Mouse (Mus musculus): ENCODE data around the gene Myo10.
A peak's percentile ranks its signal among the peaks of the same experiment; 100 is the strongest.

Gene Myo10

GRCm38 (mm10) chr15:25652933-25653332, 30.6 kb downstream of the Myo10 start:
- DNase-seq: no peak

DNA sequence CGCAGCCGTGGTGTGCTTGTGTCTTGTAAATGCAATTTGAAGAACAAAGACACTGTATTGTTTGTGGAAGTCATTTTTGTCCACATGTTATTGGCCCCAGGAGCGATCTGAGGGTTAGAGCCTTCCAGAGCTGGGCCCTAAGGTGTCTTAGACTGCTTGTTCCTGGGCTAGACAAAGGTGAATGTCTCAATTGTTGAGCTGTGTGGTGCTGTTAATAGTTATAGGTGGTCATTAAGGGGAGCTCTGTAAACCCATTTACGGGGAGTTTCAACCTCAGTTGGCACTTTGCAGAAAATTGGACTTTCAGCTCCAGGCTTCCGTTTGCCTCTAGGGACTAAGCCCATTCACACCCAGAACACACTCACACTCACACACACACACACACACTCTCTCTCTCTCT, 31.4 kb downstream of the Myo10 start:
- no peak for DNase-seq

DNA sequence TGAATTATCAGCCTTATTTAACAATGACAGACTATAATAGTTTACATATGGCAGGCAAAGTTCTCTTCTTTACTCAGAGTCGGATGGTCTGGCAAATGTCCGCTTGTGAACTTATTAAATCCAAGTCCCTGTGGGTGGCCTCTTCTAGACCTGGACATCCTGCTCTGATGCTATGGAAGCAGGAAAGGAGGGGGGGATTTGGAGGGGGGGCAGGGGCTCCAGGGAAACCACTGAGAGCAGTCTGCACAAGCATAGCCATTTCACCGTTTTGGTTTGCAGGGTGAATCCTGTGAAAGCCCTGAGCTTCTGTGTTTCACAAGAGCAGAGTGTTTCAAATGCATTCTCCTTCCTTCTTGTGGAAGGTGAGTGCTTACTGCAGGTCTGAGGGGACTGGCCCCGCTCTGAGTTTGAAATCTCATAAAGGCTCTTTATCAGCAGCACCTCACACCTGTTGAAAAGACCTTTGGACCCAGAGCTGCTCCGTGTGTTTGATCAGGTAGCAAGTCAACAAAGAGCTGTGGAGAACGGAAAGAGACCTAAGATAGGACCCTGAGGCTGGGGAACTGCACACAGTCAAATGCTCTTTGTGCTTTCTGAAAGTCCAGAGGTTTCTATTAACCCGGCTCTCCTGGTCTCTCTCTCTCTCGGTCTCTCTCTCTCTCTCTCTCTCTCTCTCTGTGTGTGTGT, 40.7 kb downstream of the Myo10 start:
- no peak for DNase-seq

DNA sequence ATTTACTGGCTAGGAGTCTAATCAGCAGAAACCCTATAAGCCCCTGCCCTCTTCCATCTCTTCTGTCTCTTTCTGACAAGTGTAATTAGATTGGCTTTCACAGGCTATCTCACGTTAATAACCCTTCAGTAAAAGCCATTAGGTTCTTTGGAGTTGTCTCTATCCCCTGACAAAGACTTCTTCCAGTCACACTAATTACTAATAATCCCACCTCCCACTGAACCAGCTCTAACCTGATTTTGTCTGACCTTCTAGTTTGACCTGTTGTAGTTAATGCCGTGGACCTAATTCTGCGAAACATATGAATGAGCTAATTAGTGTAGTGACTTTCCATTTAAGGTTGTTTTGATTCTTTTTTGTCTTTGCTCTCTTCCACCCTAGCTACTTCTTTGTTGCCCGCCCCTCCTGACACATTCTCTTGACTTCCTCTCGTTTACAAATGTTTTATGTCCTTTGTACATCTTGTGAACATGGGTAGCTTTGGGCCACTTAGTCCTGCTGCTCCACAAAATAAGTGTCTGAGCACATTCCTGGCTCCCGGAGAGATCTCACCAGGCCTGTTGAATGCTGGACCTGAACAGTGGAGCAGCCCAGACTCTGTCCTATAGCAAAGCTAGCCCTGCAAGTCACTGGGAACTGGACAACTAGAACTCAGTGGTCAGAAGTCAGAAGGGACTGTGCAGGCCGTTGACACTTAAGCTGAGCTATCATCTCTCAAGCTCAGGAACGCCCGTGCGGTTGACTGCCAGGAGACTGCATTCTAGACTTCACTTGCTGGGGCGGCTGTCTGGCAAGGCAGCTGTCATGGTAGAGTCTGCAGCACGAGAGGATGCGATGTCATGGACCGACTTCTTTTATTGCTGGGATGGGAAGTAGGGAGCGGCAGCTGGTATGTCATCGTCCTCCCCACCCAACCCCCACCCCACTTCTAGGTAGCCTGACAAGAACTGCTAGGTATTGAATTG, 47.2 kb downstream of the Myo10 start:
- DNase-seq: no peak

GRCm38 (mm10) chr15:25673231-25673980, 51.1 kb downstream of the Myo10 start:
- DNase-seq: no peak

GRCm38 (mm10) chr15:25674099-25674931, 52.0 kb downstream of the Myo10 start:
- DNase-seq: no peak

DNA sequence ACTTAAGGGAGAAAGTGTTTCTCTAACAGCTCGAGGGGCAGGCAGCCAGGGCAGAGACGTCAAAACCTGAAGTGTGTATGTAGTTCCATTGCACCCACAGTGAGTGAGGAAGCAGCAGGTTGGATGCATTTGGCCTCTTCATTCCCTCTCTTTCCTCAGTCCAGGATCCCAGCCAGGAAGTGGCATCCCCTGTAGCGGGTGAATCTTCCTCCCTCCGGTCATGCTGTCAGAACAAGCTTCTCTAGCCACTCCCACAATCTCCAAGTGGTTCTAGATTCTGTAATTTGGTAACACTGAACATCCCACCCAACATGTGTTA, 52.6 kb downstream of the Myo10 start:
- DNase-seq: no peak

GRCm38 (mm10) chr15:25675359-25675758, 53.0 kb downstream of the Myo10 start:
- no peak for DNase-seq

- DNase-seq: no peak
Observed at GRCm38 (mm10) chr15:25676056-25676785, 53.9 kb downstream of the Myo10 start.

DNA sequence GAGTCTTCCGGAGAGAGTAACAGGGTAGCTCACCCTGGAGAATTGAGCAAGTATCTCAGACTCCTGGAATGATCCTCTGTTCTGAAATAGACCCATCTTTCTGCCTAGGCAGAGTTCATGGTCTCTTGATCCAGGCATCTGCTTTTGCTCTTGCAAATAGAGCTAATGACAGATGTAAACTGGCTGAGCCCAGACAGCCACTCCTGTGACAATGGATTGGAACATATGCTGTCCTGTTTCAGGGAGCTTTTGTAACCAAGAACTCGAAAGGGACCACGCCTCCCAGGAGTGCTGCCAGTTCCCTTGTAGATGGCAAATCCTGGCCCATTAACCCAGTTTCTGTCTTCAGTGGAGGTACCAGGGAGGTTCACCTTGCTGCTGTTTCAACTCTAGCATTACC, 56.8 kb downstream of the Myo10 start:
- peak; percentile 68 to 80 for DNase-seq

DNA sequence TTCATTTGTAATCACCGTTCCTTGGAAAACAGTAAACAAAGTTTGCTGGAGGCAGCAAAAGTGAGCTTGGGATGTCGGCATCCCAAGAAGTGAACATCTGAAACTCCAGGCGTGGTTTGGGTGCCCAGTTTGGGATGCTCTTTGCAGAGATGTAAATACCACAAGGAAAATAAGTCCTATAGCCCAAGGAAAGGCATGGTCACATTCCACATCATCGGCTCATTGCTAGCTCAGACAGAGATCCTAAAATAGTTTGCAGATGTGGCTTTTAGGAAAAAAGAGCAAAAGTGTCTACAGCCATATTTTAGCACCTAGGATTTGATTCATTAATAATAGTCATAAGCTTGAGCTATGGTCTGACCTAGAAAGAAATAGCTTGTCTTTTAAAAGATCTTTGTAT, 57.3 kb downstream of the Myo10 start:
- DNase-seq: no peak

DNA sequence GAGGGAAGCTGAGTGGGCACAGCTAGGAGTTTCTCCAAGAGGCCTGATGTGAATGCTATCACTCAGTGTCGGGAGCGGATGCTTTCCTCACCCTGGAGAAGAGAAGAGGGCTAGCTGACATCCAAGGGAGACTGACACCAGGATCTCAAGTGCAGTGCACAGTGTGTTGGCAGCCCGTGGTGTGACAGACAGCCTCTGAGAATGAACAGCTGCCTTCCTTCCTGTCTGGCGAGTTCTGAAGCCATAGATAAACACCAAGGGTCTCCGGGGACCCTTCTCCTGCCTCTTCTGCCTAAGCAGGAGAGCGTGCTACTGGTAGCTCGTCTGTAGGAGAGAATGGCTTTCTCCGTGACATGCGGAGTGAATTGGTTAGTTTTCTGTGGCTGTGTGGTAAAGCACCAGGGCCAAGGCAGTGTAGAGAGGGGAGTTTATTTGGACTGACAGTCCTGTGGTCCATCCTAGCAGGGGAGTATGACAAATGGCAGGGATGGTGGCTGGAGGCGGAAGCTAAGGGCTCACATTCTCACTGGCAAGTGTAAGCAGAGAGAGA, 58.0 kb downstream of the Myo10 start:
- no peak for DNase-seq

DNA sequence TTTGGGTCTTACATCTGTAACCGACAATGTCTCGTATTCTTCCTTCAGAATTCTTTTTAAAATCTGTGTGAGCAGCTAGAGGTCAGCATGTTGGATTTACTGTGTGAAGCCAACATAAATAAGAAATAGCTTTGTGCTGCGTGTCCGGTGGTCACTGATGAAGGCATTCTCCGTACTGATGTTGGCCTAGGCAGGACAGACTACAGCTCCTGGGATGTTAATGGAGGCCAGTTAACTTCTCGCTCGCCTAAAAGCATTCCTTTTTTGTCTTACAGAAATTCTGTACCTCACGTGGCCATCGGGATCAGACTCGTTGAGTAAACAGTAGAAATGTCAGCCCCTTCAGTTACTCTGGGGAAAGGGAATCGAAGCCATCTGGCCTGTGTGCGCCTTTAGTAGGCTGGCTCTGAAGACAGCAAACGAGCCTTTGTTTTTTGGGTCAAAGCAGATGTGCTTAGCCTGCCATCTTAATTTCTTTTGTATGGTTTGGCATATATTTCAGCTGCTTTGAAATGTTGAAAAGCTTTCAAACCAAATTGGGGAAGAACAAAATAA, 60.7 kb downstream of the Myo10 start:
- DNase-seq: no peak

GRCm38 (mm10) chr15:25685186-25685585, 62.9 kb downstream of the Myo10 start:
- no peak for DNase-seq

DNA sequence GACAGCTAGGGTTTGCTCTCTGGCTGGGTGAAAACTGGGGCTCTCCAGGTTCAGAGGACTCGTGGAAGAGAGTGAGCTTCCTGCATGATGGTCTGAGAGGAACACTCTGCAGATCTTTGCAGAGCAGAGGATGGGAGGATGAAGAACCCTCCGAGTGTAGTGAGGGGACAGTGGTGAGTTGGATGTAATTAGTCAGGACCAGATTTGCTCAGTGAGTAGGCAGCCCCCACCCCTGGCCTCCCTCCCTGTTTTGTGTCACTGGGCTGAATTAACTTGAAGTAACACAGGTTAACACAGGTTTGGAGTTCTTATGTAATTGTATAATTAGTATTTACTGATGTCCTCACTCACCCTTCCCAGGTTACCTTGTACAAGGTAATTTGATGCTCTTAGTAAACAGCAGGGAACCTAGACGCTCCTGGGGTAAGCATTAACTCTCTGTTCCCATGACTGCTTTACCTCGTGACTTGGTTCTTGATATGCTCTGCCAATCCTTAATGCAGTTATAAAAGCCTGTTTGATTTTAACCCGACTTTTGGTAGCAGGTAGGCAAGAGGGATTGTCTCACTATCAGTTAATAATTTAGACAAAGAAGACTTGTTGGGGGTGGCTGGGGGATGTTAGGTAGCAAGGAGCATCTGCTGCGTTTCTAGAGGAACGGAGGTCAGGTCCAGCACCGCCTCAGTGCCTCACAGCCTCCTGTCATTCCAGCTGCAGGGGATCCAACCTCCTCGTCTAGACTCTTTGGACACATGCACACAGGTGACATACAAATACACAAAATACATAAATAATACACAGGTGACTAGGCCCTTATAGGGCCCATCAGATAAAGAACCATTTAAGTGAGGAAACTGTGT, 66.3 kb downstream of the Myo10 start:
- DNase-seq: no peak

GRCm38 (mm10) chr15:25689477-25689876, 67.2 kb downstream of the Myo10 start:
- DNase-seq: no peak

GRCm38 (mm10) chr15:25690066-25690745, 67.9 kb downstream of the Myo10 start:
- no peak for DNase-seq

DNA sequence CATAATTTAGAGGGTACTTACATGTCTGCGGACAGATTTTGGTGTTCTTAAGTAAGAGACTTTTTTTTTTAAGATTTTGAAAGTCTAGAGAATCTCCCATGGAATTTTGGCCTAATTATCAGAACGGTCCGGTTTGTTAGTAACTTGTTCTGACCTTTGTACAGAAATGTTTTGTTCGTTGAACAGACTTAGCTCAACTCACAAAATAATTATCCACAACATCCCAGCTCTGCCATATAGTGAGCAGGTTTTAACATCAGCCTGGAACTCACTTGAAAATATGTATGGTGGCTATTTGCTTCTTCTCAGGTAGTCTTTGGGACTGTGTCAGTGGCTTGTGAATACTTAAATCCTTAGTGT, 68.4 kb downstream of the Myo10 start:
- DNase-seq: no peak

DNA sequence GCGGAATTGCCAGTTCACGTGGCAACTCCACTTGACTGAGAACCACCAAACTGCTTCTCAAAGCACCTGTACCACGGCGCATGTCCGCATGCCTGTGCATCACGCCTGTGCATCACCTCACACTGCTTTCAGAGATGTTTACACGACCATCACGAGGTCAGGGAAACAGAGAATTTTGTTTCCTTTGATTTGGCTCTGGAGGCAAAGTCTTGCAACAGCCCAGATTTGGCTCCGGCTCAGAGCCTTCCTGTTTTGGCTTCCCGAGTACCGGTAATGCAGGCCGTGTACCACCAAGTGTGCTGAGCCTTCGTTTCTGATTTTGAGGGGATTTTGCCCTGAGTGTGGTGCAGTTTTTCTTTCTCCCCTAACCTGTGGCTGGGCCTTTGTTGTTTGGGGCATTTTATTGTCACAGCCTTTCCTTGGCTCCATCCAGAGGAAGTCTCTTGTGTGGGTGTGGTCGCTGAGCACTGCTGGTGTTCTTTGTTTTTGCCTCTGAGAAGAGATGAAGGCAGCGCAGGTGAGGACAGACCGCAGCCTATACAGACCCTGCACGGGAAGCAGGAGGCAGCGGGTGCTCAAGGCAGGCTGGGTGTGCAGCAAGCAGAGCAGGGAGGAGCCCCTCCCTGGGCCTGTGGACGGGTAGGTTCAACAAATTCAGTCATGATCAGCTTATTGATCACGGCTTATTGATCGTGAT, 70.1 kb downstream of the Myo10 start:
- DNase-seq: peak; percentile 67 to 74
